Comparison of ENCODE assay signal across 9 mouse cellular contexts in the genomic region with DNA sequence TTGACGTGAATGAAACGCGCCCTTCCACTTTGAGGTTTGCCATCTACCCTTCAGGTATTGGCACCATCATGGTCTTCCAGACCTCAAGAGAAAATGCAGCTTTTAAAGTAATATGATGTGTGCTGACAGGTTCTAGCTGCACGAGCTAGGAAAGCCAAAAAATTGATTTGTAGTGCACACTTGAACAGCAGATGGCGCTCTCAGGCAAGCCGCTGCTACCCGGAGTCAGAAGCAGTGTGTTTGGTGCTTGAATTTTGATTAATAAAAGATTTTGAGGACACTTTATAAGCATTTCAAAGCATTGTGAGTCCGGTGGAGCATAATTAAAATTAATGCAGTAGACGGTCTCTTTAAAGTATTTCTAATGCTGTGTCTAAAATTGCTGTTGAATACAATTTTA. TPM values are rescaled to one million over a fixed set of nuclear protein-coding genes. Genes with fewer than 3 reads are reported as not detected.
DNase-seq lines count a peak whose midpoint lies in the region; ATAC-seq lines count a peak whose summit lies in the region.
"Had no signal": no experiment of that assay in that cellular context is flagged by ENCODE, and none has a peak within 500 bp of the region (broad histone marks: within the 10 kb centered on the region; RNA-seq: fewer than 3 reads in every experiment).

No protein-coding gene starts in this region.

- H3K27ac ChIP-seq in embryonic facial prominence, embryonic 10.5 days (replicated peaks): no peak overlapping the region
- no peak overlapping the region for H3K27ac ChIP-seq in hindbrain, embryonic 12.5 days

- no peak overlapping the region for H3K4me2 ChIP-seq in hindbrain, embryonic 12.5 days (replicated peaks)

- 0 out of 2 replicates have a peak, but pooled peaks have one; percentile 42 for ATAC-seq in hindbrain, embryonic 12.5 days (ENCODE audit: low FRiP score)

- peaks cover 11% of the 10 kb centered on the region for H3K36me3 ChIP-seq in embryonic facial prominence, embryonic 10.5 days (replicated peaks)
- no peaks in the 10 kb centered on the region for H3K36me3 ChIP-seq in hindbrain, embryonic 12.5 days

- 10% methylated on average over 9 of the region's 9 CpGs for WGBS in embryonic facial prominence, embryonic 10.5 days
- WGBS in hindbrain, embryonic 12.5 days: 7% methylated on average over 9 of the region's 9 CpGs

- H3K9ac ChIP-seq in hindbrain, embryonic 12.5 days: no peak overlapping the region

- DNase-seq in ovary, postnatal 10 days (ENCODE audit: low spot score): peak; percentile 31
- no peak for DNase-seq in ovary, adult 18-20 months (ENCODE audit: low spot score)
- peak; percentile 68 to 76 for DNase-seq in adrenal gland, postnatal 36 days
- DNase-seq in embryonic facial prominence, embryonic 10.5 days (ENCODE audit: low spot score): peak; percentile 69
- DNase-seq in left cerebral cortex, postnatal 36 days (ENCODE audit: low spot score in 2 of 2): peak; percentile 59 to 74
- peak; percentile 44 to 57 for DNase-seq in natural killer cell, adult 2 months (ENCODE audit: low spot score in 2 of 2)
- DNase-seq in thymus, postnatal 14 days: peak; percentile 61

- intact Hi-C loops in left cerebral cortex, postnatal 36 days (cut with DNase I): loop anchor here (2.0 to 5.0 kb wide), 4 partner anchors 101 to 1935 kb away; no protein-coding TSS in a partner anchor

- no peak overlapping the region for H3K4me3 ChIP-seq in embryonic facial prominence, embryonic 10.5 days
- H3K4me3 ChIP-seq in hindbrain, embryonic 12.5 days: no peak overlapping the region
- H3K4me3 ChIP-seq: erythroblast, embryonic 14.5 days had no signal

- no peaks in the 10 kb centered on the region for H3K27me3 ChIP-seq in embryonic facial prominence, embryonic 10.5 days (replicated peaks; ENCODE audit: low read depth, poor library complexity, severe bottlenecking)
- H3K27me3 ChIP-seq in hindbrain, embryonic 12.5 days: no peaks in the 10 kb centered on the region

- no peaks in the 10 kb centered on the region for H3K4me1 ChIP-seq in embryonic facial prominence, embryonic 10.5 days
- H3K4me1 ChIP-seq in hindbrain, embryonic 12.5 days: no peaks in the 10 kb centered on the region

- no peaks in the 10 kb centered on the region for H3K9me3 ChIP-seq in embryonic facial prominence, embryonic 10.5 days
- H3K9me3 ChIP-seq in hindbrain, embryonic 12.5 days (replicated peaks): no peaks in the 10 kb centered on the region

RNA-seq across cellular contexts. Expression of gene Gtf2a1l, which starts 16.4 kb away (rescaled TPM):
- total RNA-seq in adrenal gland, postnatal 36 days (2021): not detected
- 0.17 and 0.18 TPM in 2 replicates for polyA plus RNA-seq in embryonic facial prominence, embryonic 10.5 days (2016; fragmentation: Nextera tagmentation; extraction: Ambion mirVana)
- polyA plus RNA-seq in hindbrain, embryonic 12.5 days (2016; fragmentation: Nextera tagmentation; extraction: Ambion mirVana): 0.72 and 0.87 TPM in 2 replicates
- total RNA-seq in left cerebral cortex, postnatal 36 days (2021): under 1 TPM; 0.32 to 0.57 TPM
- polyA plus RNA-seq: erythroblast, embryonic 14.5 days had no signal

RNA-seq across cellular contexts. Expression of gene Ston1, which starts 54.5 kb away (rescaled TPM):
- total RNA-seq in adrenal gland, postnatal 36 days (2021): 10 to 100 TPM; 28.7 to 41.5 TPM
- polyA plus RNA-seq in embryonic facial prominence, embryonic 10.5 days (2016; fragmentation: Nextera tagmentation; extraction: Ambion mirVana): 2.0 and 2.3 TPM in 2 replicates
- 3.1 and 3.4 TPM in 2 replicates for polyA plus RNA-seq in hindbrain, embryonic 12.5 days (2016; fragmentation: Nextera tagmentation; extraction: Ambion mirVana)
- 1 to 10 TPM; 5.8 to 6.2 TPM for total RNA-seq in left cerebral cortex, postnatal 36 days (2021)
- polyA plus RNA-seq: erythroblast, embryonic 14.5 days had no signal

Comparison
In these comparisons a context has a peak if more than half of its experiments do, and no peak if none do; other contexts are left out.
1. RNA of gene Ston1, which starts 54.5 kb away (total RNA-seq): 28.7 to 41.5 TPM in adrenal gland, postnatal 36 days; 5.8 to 6.2 TPM in left cerebral cortex, postnatal 36 days; every median in the first group is over 4 times any median in the second.